Mouse (Mus musculus) liver, embryonic 14.5 days (tissue): ENCODE data around the gene Prkg1.

Experiments used
- CTCF ChIP-seq: IDR thresholded peaks from 2 replicates; pipeline ENCODE4 v1.5.1; 2016; ENCODE audit warnings: antibody characterized with exemption, low read depth, control low read depth
- EP300 ChIP-seq: IDR thresholded peaks from 2 replicates; pipeline ENCODE4 v1.6.1; 2016; ENCODE audit warnings: antibody characterized with exemption, low read depth

GRCm38 (mm10) chr19:31743241-31744045, 21.4 kb downstream of the Prkg1 start:
- TF ChIP-seq EP300 (no peak), CTCF (no peak)
